Mouse (Mus musculus): Measurements from ENCODE around the gene Cd209g. TPM values are rescaled to one million over a fixed set of nuclear protein-coding genes. Genes with fewer than 3 reads are reported as not detected.

Cd209g gene
- total and polyA plus RNA-seq, 2 experiments from 2014 or later: not detected

DNA sequence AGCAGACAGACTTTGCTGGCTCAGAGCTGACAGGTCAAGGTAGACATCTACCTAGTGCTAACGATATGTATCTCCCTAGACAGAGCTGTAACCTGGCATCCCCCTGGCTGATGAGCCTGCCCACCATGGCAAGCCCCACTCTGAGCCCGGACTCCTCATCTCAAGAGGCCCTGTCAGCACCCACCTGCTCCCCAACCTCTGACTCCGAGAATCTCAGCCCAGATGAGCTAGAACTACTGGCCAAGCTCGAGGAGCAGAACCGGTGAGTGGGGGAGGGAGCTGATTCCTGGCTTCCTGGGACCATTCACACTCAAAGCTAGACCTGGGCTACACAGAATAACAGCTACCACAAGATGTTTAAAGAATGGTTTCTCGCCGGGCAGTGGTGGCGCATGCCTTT is 49.5 kb downstream of the Cd209g start:
- H3K9me3 ChIP-seq (replicated peaks; ENCODE audit: control insufficient read depth, low read length): no peaks in the 10 kb centered on the region
- no peak for ATAC-seq (ENCODE audit: insufficient read depth, low read depth)
- TF ChIP-seq CTCF (IDR thresholded peaks at IDR 0.05; ENCODE audit: low read depth): no peak
- TF ChIP-seq EP300 (IDR thresholded peaks at IDR 0.05; ENCODE audit: low read depth): no peak
- no peak overlapping the region for H3K4me2 ChIP-seq (ENCODE audit: low read depth, low read length)
- no peak overlapping the region for H3K27ac ChIP-seq (ENCODE audit: low read depth)
- no peaks in the 10 kb centered on the region for H3K27me3 ChIP-seq (ENCODE audit: control insufficient read depth, insufficient read depth, low read length)
- no peaks in the 10 kb centered on the region for H3K4me1 ChIP-seq (ENCODE audit: control insufficient read depth, insufficient read depth)
- WGBS: 74% methylated on average over 8 of the region's 8 CpGs
- peaks cover 42% of the 10 kb centered on the region for H3K36me3 ChIP-seq (replicated peaks; ENCODE audit: control insufficient read depth, insufficient read depth, low read length)
- no peak overlapping the region for H3K9ac ChIP-seq (replicated peaks; ENCODE audit: low read depth, low read length)
- DNase-seq (ENCODE audit: low spot score): no peak
- no peak overlapping the region for H3K4me3 ChIP-seq (ENCODE audit: low read depth, low read length)

GRCm38 (mm10) chr8:4186151-4186550 is 52.3 kb downstream of the Cd209g start:
- ATAC-seq (ENCODE audit: insufficient read depth, low read depth): no peak
- no peaks in the 10 kb centered on the region for H3K4me1 ChIP-seq (ENCODE audit: control insufficient read depth, insufficient read depth)
- H3K27ac ChIP-seq (ENCODE audit: low read depth): no peak overlapping the region
- 88% methylated on average over 2 of the region's 2 CpGs for WGBS
- H3K4me3 ChIP-seq (ENCODE audit: low read depth, low read length): no peak overlapping the region
- no peak overlapping the region for H3K9ac ChIP-seq (replicated peaks; ENCODE audit: low read depth, low read length)
- no peak overlapping the region for H3K4me2 ChIP-seq (ENCODE audit: low read depth, low read length)
- no peaks in the 10 kb centered on the region for H3K9me3 ChIP-seq (replicated peaks; ENCODE audit: control insufficient read depth, low read length)
- no peaks in the 10 kb centered on the region for H3K27me3 ChIP-seq (ENCODE audit: control insufficient read depth, insufficient read depth, low read length)
- peaks cover 42% of the 10 kb centered on the region for H3K36me3 ChIP-seq (replicated peaks; ENCODE audit: control insufficient read depth, insufficient read depth, low read length)
- no peak for DNase-seq (ENCODE audit: low spot score)
- no peak for TF ChIP-seq CTCF (IDR thresholded peaks at IDR 0.05; ENCODE audit: low read depth)

Other genes starting within 250 kb of the Cd209g start
- not detected in 2 replicates for gene Cd209b, start 207.3 kb upstream of the Cd209g start, total RNA-seq (2014; rRNA removed; ENCODE audit: low replicate concordance)
- gene Cd209b, start 207.3 kb upstream of the Cd209g start, polyA plus RNA-seq (2015; fragmentation: Nextera tagmentation; extraction: Ambion mirVana): not detected in 2 replicates
- gene Cd209c, start 179.4 kb upstream of the Cd209g start, total RNA-seq (2014; rRNA removed; ENCODE audit: low replicate concordance): not detected in 2 replicates
- gene Cd209c, start 179.4 kb upstream of the Cd209g start, polyA plus RNA-seq (2015; fragmentation: Nextera tagmentation; extraction: Ambion mirVana): 0.07 TPM in 1 of 2 replicates, not detected in the other
- gene Cd209f, start 28.3 kb upstream of the Cd209g start, total RNA-seq (2014; rRNA removed; ENCODE audit: low replicate concordance): not detected in 2 replicates
- 0.08 and 0.10 TPM in 2 replicates for gene Cd209f, start 28.3 kb upstream of the Cd209g start, polyA plus RNA-seq (2015; fragmentation: Nextera tagmentation; extraction: Ambion mirVana)
- 24.8 and 26.1 TPM in 2 replicates for gene Evi5l, start 32.5 kb downstream of the Cd209g start, total RNA-seq (2014; rRNA removed; ENCODE audit: low replicate concordance)
- gene Evi5l, start 32.5 kb downstream of the Cd209g start, polyA plus RNA-seq (2015; fragmentation: Nextera tagmentation; extraction: Ambion mirVana): 9.3 and 11.1 TPM in 2 replicates
- not detected in 2 replicates for gene Prr36, start 83.4 kb downstream of the Cd209g start, total RNA-seq (2014; rRNA removed; ENCODE audit: low replicate concordance)
- gene Prr36, start 83.4 kb downstream of the Cd209g start, polyA plus RNA-seq (2015; fragmentation: Nextera tagmentation; extraction: Ambion mirVana): 0.04 TPM in 2 replicates
- gene Lrrc8e, start 92.7 kb downstream of the Cd209g start, total RNA-seq (2014; rRNA removed; ENCODE audit: low replicate concordance): 0.08 TPM in 1 of 2 replicates, not detected in the other
- gene Lrrc8e, start 92.7 kb downstream of the Cd209g start, polyA plus RNA-seq (2015; fragmentation: Nextera tagmentation; extraction: Ambion mirVana): 0.08 and 0.21 TPM in 2 replicates
- 27.7 and 36.8 TPM in 2 replicates for gene Map2k7, start 104.6 kb downstream of the Cd209g start, total RNA-seq (2014; rRNA removed; ENCODE audit: low replicate concordance)
- 18.7 and 21.0 TPM in 2 replicates for gene Map2k7, start 104.6 kb downstream of the Cd209g start, polyA plus RNA-seq (2015; fragmentation: Nextera tagmentation; extraction: Ambion mirVana)
- 0.66 TPM in 1 of 2 replicates, not detected in the other for gene Gm49320, start 104.8 kb downstream of the Cd209g start, total RNA-seq (2014; rRNA removed; ENCODE audit: low replicate concordance)
- gene Gm49320, start 104.8 kb downstream of the Cd209g start, polyA plus RNA-seq (2015; fragmentation: Nextera tagmentation; extraction: Ambion mirVana): 0.19 and 0.34 TPM in 2 replicates
- gene Tgfbr3l, start 114.1 kb downstream of the Cd209g start, total RNA-seq (2014; rRNA removed; ENCODE audit: low replicate concordance): 3.9 and 6.4 TPM in 2 replicates
- 1.8 and 2.7 TPM in 2 replicates for gene Tgfbr3l, start 114.1 kb downstream of the Cd209g start, polyA plus RNA-seq (2015; fragmentation: Nextera tagmentation; extraction: Ambion mirVana)
- gene Snapc2, start 119.0 kb downstream of the Cd209g start, total RNA-seq (2014; rRNA removed; ENCODE audit: low replicate concordance): 32.6 and 84.9 TPM in 2 replicates
- gene Snapc2, start 119.0 kb downstream of the Cd209g start, polyA plus RNA-seq (2015; fragmentation: Nextera tagmentation; extraction: Ambion mirVana): 26.7 and 29.9 TPM in 2 replicates
- gene Ctxn1, start 125.2 kb downstream of the Cd209g start, total RNA-seq (2014; rRNA removed; ENCODE audit: low replicate concordance): 10.4 and 12.5 TPM in 2 replicates
- 13.2 and 13.7 TPM in 2 replicates for gene Ctxn1, start 125.2 kb downstream of the Cd209g start, polyA plus RNA-seq (2015; fragmentation: Nextera tagmentation; extraction: Ambion mirVana)
- gene Timm44, start 141.8 kb downstream of the Cd209g start, total RNA-seq (2014; rRNA removed; ENCODE audit: low replicate concordance): 95.0 and 120 TPM in 2 replicates
- 74.7 and 78.8 TPM in 2 replicates for gene Timm44, start 141.8 kb downstream of the Cd209g start, polyA plus RNA-seq (2015; fragmentation: Nextera tagmentation; extraction: Ambion mirVana)
- gene Ccl25, start 191.1 kb downstream of the Cd209g start, total RNA-seq (2014; rRNA removed; ENCODE audit: low replicate concordance): 7.9 and 10.7 TPM in 2 replicates
- gene Ccl25, start 191.1 kb downstream of the Cd209g start, polyA plus RNA-seq (2015; fragmentation: Nextera tagmentation; extraction: Ambion mirVana): 5.8 and 6.1 TPM in 2 replicates
- 61.1 and 64.4 TPM in 2 replicates for gene Elavl1, start 191.3 kb downstream of the Cd209g start, total RNA-seq (2014; rRNA removed; ENCODE audit: low replicate concordance)
- gene Elavl1, start 191.3 kb downstream of the Cd209g start, polyA plus RNA-seq (2015; fragmentation: Nextera tagmentation; extraction: Ambion mirVana): 93.3 and 97.0 TPM in 2 replicates